Mouse (Mus musculus) heart, adult 2 months (tissue): ENCODE measurements around the gene Slc4a1ap. TPM values are rescaled to one million over a fixed set of nuclear protein-coding genes. Genes with fewer than 3 reads are reported as not detected.

ENCODE experiments used
- DNase-seq, 2 experiments: peaks; one replicate each; pipeline ENCODE4 v3.0.0; 2021
- H3K27ac ChIP-seq: fragments of 200-600 bp; 2 replicates; pipeline ENCODE4 v1.8.1; 2022
- H3K27me3 ChIP-seq: fragments of 200-500 bp; 2 replicates; pipeline ENCODE4 v1.6.1; 2012; ENCODE audit warnings: mild to moderate bottlenecking, low read length, inconsistent platforms, mixed read lengths; ENCODE audit not compliant: control insufficient read depth, insufficient read depth
- H3K36me3 ChIP-seq: fragments of 200-500 bp; 2 replicates; pipeline ENCODE4 v1.6.1; 2012; ENCODE audit warnings: low read length, inconsistent platforms; ENCODE audit not compliant: control insufficient read depth, insufficient read depth
- H3K4me1 ChIP-seq: fragments of 200-500 bp; 2 replicates; pipeline ENCODE4 v1.6.1; 2011; ENCODE audit warnings: low read length; ENCODE audit not compliant: control insufficient read depth, insufficient read depth
- H3K4me3 ChIP-seq: fragments of 200-600 bp; 2 replicates; pipeline ENCODE4 v1.8.1; 2022
- H3K79me2 ChIP-seq: fragments of 200-500 bp; replicated peaks from 2 replicates; pipeline ENCODE4 v1.6.1; 2012; ENCODE audit warnings: mild to moderate bottlenecking, inconsistent platforms, low read length, moderate library complexity, mixed read lengths; ENCODE audit not compliant: control insufficient read depth, insufficient read depth
- H3K9ac ChIP-seq: fragments of 200-500 bp; 2 replicates; pipeline ENCODE4 v1.6.1; 2012; ENCODE audit warnings: low read depth, mild to moderate bottlenecking, control low read depth, inconsistent platforms, low read length, mixed read lengths
- CTCF ChIP-seq: fragments of 200-600 bp; IDR thresholded peaks from 2 replicates; pipeline ENCODE4 v1.8.1; 2022; ENCODE audit warnings: antibody characterized with exemption, mild to moderate bottlenecking, moderate library complexity
- EP300 ChIP-seq: fragments of 200-500 bp; IDR thresholded peaks from 2 replicates; pipeline ENCODE4 v1.6.1; 2011; ENCODE audit warnings: low read depth, low read length, control low read depth; ENCODE audit not compliant: insufficient read depth
- POLR2A ChIP-seq: fragments of 200-500 bp; IDR thresholded peaks from 2 replicates; pipeline ENCODE4 v1.6.1; 2011; ENCODE audit warnings: mild to moderate bottlenecking, low read depth, low read length, control low read depth; ENCODE audit not compliant: insufficient read depth
- WGBS: fragments of 180-500 bp; shearing (Covaris S2); methylation state at CpG from one replicate; pipeline ENCODE4 v1.1.7; 2018; 5-methylcytosine and 5-hydroxymethylcytosine counted together
- intact Hi-C: fragments of 180-260 bp; cut with DNase I; formaldehyde crosslinking; loops from one replicate; pipeline ENCODE4 v1.15.1; 2025
- polyA plus RNA-seq: library from polyadenylated mRNA; depleted of rRNA; stranded (reverse); fragments of >200 nt; gene quantifications from 2 replicates; pipeline ENCODE4 v1.2.3, GENCODE M21; 2012
- total RNA-seq, 2 experiments: library from RNA; stranded (reverse); gene quantifications; 2 replicates each; pipeline ENCODE4 v1.2.3; 2021

Slc4a1ap gene
- total and polyA plus RNA-seq, 3 experiments, result 7.5 to 22.6 (median 20.8) TPM

DNA sequence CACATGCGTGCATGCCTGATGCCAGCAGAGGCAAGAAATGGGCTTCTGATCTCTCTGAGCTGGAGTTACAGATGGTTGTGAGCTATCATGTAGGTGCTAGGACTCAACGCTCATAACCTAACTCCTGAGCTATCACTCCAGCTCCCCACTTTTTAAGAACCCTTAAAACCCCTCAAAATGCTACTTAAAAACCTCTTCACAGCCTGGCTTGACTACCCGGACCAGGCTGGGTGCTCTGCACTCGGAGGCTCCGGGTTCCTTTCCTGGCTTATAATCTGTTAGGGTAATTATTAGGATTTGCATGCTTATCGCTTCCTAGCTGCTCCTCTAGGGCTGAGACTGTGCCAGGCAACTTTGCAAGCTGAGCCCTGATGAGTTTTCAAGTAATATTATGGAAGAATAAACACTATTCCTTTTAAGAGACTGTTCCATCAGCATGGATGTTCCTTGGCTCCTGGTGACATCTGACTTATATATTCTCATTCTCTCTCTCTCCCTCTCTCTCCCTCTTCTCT is 70.7 kb downstream of the Slc4a1ap start:
- 47% methylated on average over 6 of the region's 6 CpGs for WGBS
- H3K27ac ChIP-seq, result peak overlapping the region; percentile 66
- H3K27me3 ChIP-seq, result no peaks in the 10 kb centered on the region
- H3K79me2 ChIP-seq, result no peaks in the 10 kb centered on the region
- no peak for DNase-seq
- H3K36me3 ChIP-seq, result no peaks in the 10 kb centered on the region
- intact Hi-C loops, result loop anchor here (2.0 kb wide), 3 partner anchors 27 to 599 kb away; no protein-coding TSS in a partner anchor
- peaks cover 8% of the 10 kb centered on the region for H3K4me1 ChIP-seq
- peak overlapping the region; percentile 50 for H3K4me3 ChIP-seq
- no peak overlapping the region for H3K9ac ChIP-seq
- TF ChIP-seq CTCF (no peak), EP300 (no peak), POLR2A (no peak)

- 86% methylated on average over 7 of the region's 7 CpGs for WGBS
- Histone ChIP-seq H3K9ac (no peak overlapping the region), H3K4me3 (no peak overlapping the region)
These were observed 71.3 kb downstream of the Slc4a1ap start for GRCm38 (mm10) chr5:31598121-31598520.

GRCm38 (mm10) chr5:31598579-31598978 is 71.8 kb downstream of the Slc4a1ap start:
- Histone ChIP-seq H3K4me1 (peaks cover 12% of the 10 kb centered on the region), H3K79me2 (no peaks in the 10 kb centered on the region), H3K9ac (no peak overlapping the region), H3K27me3 (no peaks in the 10 kb centered on the region), H3K27ac (no peak overlapping the region), H3K4me3 (no peak overlapping the region), H3K36me3 (peaks cover 3% of the 10 kb centered on the region; the same call in 1 of the 2 replicates)
- intact Hi-C loops, result no loop called here
- WGBS, result 85% methylated on average over 4 of the region's 4 CpGs
- DNase-seq, result no peak
- TF ChIP-seq POLR2A (no peak), CTCF (peak; percentile 60)

More at GRCm38 (mm10) chr5:31598121-31598520, 71.3 kb downstream of the Slc4a1ap start:
- Histone ChIP-seq H3K36me3 (peaks cover 3% of the 10 kb centered on the region; the same call in 1 of the 2 replicates), H3K4me1 (peaks cover 12% of the 10 kb centered on the region), H3K79me2 (no peaks in the 10 kb centered on the region), H3K27me3 (no peaks in the 10 kb centered on the region), H3K27ac (no peak overlapping the region)
- intact Hi-C loops, result no loop called here
- no peak for DNase-seq
- TF ChIP-seq POLR2A (no peak), EP300 (no peak), CTCF (no peak)

DNA sequence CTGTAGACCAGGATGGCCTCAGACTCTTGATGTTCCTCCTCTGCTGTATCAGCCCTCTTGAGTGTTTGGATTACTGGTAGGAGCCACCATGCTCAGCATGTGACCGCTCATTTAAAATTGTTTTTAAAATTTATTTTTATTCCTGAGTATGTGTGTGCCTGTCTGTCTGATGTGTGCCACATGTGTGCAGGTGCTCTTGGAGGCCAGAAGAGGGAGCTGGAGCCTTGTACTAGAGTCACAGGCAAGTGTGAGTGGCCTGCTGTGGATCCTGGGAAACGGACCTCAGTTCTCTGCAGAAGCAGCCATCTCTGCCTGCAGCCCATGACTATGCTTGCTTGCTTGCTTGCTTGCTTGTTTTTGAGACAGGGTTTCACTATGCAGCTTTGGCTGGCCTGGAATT is 72.4 kb downstream of the Slc4a1ap start:
- H3K9ac ChIP-seq, result no peak overlapping the region
- no peaks in the 10 kb centered on the region for H3K27me3 ChIP-seq
- intact Hi-C loops, result no loop called here
- 88% methylated on average over 2 of the region's 2 CpGs for WGBS
- no peak overlapping the region for H3K27ac ChIP-seq
- H3K4me1 ChIP-seq, result peaks cover 12% of the 10 kb centered on the region
- H3K4me3 ChIP-seq, result no peak overlapping the region
- H3K79me2 ChIP-seq, result no peaks in the 10 kb centered on the region
- no peak for DNase-seq
- TF ChIP-seq CTCF, result peak; percentile 31
- TF ChIP-seq POLR2A, result no peak
- H3K36me3 ChIP-seq, result peaks cover 3% of the 10 kb centered on the region; the same call in 1 of the 2 replicates

DNA sequence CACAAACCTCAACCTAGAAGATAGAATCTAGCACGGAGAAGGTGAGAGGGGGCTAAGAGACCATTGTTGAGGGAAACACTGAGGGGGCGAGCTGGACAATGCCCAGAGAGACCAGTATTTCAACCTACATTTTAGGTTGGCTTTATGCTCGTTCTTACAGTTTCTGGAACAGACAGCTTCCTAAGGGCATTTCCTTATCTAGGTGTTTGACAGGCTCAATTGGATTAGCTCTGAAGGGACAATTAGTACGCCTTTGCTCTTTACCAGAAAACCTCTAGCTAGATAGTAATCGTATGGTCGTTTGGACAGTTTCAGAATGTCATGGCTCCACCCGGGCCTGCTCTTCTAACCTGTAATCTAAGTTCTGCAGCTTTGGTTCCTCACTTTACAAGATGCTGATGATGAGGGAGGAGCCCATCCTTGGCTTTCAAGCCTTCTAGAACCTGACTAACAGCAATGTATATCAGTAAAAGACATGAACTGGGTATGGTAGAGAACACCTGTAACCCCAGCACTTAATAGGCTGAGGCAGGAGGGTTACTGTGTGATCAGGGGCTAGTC is 74.4 kb downstream of the Slc4a1ap start:
- Histone ChIP-seq H3K36me3 (peaks cover 3% of the 10 kb centered on the region; the same call in 1 of the 2 replicates), H3K4me1 (peaks cover 11% of the 10 kb centered on the region), H3K27me3 (no peaks in the 10 kb centered on the region), H3K9ac (no peak overlapping the region), H3K27ac (no peak overlapping the region), H3K79me2 (no peaks in the 10 kb centered on the region), H3K4me3 (no peak overlapping the region)
- DNase-seq, result no peak
- 82% methylated on average over 7 of the region's 7 CpGs for WGBS
- TF ChIP-seq CTCF, result no peak
- no peak for TF ChIP-seq EP300
- TF ChIP-seq POLR2A, result no peak
- intact Hi-C loops, result no loop called here

DNA sequence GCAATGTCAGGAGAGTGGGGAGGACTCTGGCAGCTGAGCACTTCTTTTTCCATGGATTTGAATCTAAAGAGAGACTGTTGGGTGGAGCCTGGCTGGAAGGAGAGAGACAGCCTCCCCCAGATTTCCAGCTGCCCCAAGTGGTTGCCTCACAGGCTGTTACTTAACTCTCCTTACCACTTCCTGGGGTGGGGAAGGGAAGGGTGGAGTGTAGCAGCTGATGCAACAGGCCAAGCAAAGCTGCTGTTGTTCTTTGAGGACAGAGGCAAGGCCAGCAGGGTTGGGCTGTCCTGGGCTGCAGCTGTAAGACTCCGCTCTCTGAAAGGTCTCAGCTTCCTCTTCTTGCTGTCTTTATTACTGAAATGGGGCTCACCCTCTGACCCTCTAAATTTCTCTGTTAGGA is 75.6 kb downstream of the Slc4a1ap start:
- DNase-seq, result peak; percentile 74 to 87
- TF ChIP-seq EP300 (peak; percentile 95), POLR2A (peak; percentile 86), CTCF (no peak)
- H3K27me3 ChIP-seq, result no peaks in the 10 kb centered on the region
- H3K79me2 ChIP-seq, result no peaks in the 10 kb centered on the region
- intact Hi-C loops, result no loop called here
- no peak overlapping the region for H3K9ac ChIP-seq
- H3K4me3 ChIP-seq, result no peak overlapping the region
- H3K4me1 ChIP-seq, result peaks cover 10% of the 10 kb centered on the region
- peak overlapping the region; percentile 68 for H3K27ac ChIP-seq
- WGBS, result 41% methylated on average over 1 of the region's 1 CpGs
- H3K36me3 ChIP-seq, result peaks cover 3% of the 10 kb centered on the region; the same call in 1 of the 2 replicates
